Mouse (Mus musculus): ENCODE data around the gene Hnrnph2. TPM values are rescaled to one million over a fixed set of nuclear protein-coding genes. Genes with fewer than 3 reads are reported as not detected.

Gene Hnrnph2
- 74.5 and 79.7 TPM in 2 replicates for polyA plus RNA-seq (2015; fragmentation: Nextera tagmentation; extraction: Ambion mirVana)

GRCm38 (mm10) chrX:134600659-134601379 is at the start of gene Hnrnph2, which contains the start of gene Gla:
TSS of gene Hnrnph2 (plus strand) at chrX:134601179.
TSS of gene Gla (minus strand) at chrX:134601125.

GRCm38 (mm10) chrX:134582888-134583669 is 17.9 kb upstream of the Hnrnph2 start, which contains the start of gene Btk:
TSS of gene Btk (minus strand) at chrX:134583570.

GRCm38 (mm10) chrX:134585103-134586002 is 15.6 kb upstream of the Hnrnph2 start, which contains the start of gene Rpl36a:
TSS of gene Rpl36a (plus strand) at chrX:134585654.

Other genes starting within 250 kb of the Hnrnph2 start
- 2.3 and 2.8 TPM in 2 replicates for gene Drp2, start 196.6 kb upstream of the Hnrnph2 start, polyA plus RNA-seq (2015; fragmentation: Nextera tagmentation; extraction: Ambion mirVana)
- not detected in 2 replicates for gene Taf7l, start 124.7 kb upstream of the Hnrnph2 start, polyA plus RNA-seq (2015; fragmentation: Nextera tagmentation; extraction: Ambion mirVana)
- gene Timm8a1, start 59.3 kb upstream of the Hnrnph2 start, polyA plus RNA-seq (2015; fragmentation: Nextera tagmentation; extraction: Ambion mirVana), result 54.5 and 56.1 TPM in 2 replicates
- gene Btk, start 17.6 kb upstream of the Hnrnph2 start, polyA plus RNA-seq (2015; fragmentation: Nextera tagmentation; extraction: Ambion mirVana), result 1.8 and 1.9 TPM in 2 replicates
- gene Rpl36a, start 15.5 kb upstream of the Hnrnph2 start, polyA plus RNA-seq (2015; fragmentation: Nextera tagmentation; extraction: Ambion mirVana), result 299 and 323 TPM in 2 replicates
- gene Gla, start 54 bp upstream of the Hnrnph2 start, polyA plus RNA-seq (2015; fragmentation: Nextera tagmentation; extraction: Ambion mirVana), result 1.7 and 2.0 TPM in 2 replicates
- gene Armcx4, start 85.3 kb downstream of the Hnrnph2 start, polyA plus RNA-seq (2015; fragmentation: Nextera tagmentation; extraction: Ambion mirVana), result 5.3 and 7.5 TPM in 2 replicates
- gene Armcx1, start 116.8 kb downstream of the Hnrnph2 start, polyA plus RNA-seq (2015; fragmentation: Nextera tagmentation; extraction: Ambion mirVana), result 28.4 and 28.6 TPM in 2 replicates
- gene Armcx6, start 150.2 kb downstream of the Hnrnph2 start, polyA plus RNA-seq (2015; fragmentation: Nextera tagmentation; extraction: Ambion mirVana), result 19.4 and 19.7 TPM in 2 replicates
- 90.7 and 93.7 TPM in 2 replicates for gene Armcx3, start 155.4 kb downstream of the Hnrnph2 start, polyA plus RNA-seq (2015; fragmentation: Nextera tagmentation; extraction: Ambion mirVana)
- 40.6 and 41.0 TPM in 2 replicates for gene Armcx2, start 208.0 kb downstream of the Hnrnph2 start, polyA plus RNA-seq (2015; fragmentation: Nextera tagmentation; extraction: Ambion mirVana)